Mouse (Mus musculus) myocyte (in vitro differentiated cells): Measurements from ENCODE around the gene Leng8.

Experiments
- CEBPB ChIP-seq: IDR thresholded peaks from 2 replicates; pipeline ENCODE4 v1.6.1; 2011; ENCODE audit warnings: mild to moderate bottlenecking, moderate library complexity; ENCODE audit not compliant: poor library complexity, insufficient read depth, severe bottlenecking
- E2F4 ChIP-seq: IDR thresholded peaks from one replicate; pipeline ENCODE4 v1.6.1; 2011; ENCODE audit warnings: mild to moderate bottlenecking, control low read depth, moderate library complexity; ENCODE audit not compliant: insufficient read depth
- MAX ChIP-seq: IDR thresholded peaks from one replicate; pipeline ENCODE4 v1.6.1; 2011; ENCODE audit warnings: low read depth, mild to moderate bottlenecking, control low read depth
- MYOD1 ChIP-seq, 3 experiments: IDR thresholded peaks; one replicate each; pipeline ENCODE4 v1.6.1; 2011; ENCODE audit warnings: control low read depth in 2 of 3, low read depth in 2 of 3, mild to moderate bottlenecking in 2 of 3, moderate library complexity in 1 of 3; ENCODE audit not compliant: insufficient read length in 2 of 3, control insufficient read depth in 1 of 3
- MYOG ChIP-seq, 3 experiments: IDR thresholded peaks; one replicate each; pipeline ENCODE4 v1.6.1; 2011; ENCODE audit warnings: control low read depth in 2 of 3, low read depth in 2 of 3, mild to moderate bottlenecking in 2 of 3; ENCODE audit not compliant: insufficient read length in 2 of 3, control insufficient read depth in 1 of 3, insufficient read depth in 1 of 3
- POLR2A ChIP-seq: IDR thresholded peaks from one replicate; pipeline ENCODE4 v1.6.1; 2011; ENCODE audit warnings: low read depth, mild to moderate bottlenecking, control low read depth, moderate library complexity; ENCODE audit not compliant: insufficient read length
- POLR2AphosphoS2 ChIP-seq: IDR thresholded peaks from one replicate; pipeline ENCODE4 v1.6.1; 2011; ENCODE audit warnings: low read depth, control low read depth; ENCODE audit not compliant: insufficient read length
- SRF ChIP-seq: IDR thresholded peaks from one replicate; pipeline ENCODE4 v1.6.1; 2011; ENCODE audit warnings: low read depth; ENCODE audit not compliant: control insufficient read depth, insufficient read length
- TCF12 ChIP-seq: IDR thresholded peaks from one replicate; pipeline ENCODE4 v1.6.1; 2011; ENCODE audit warnings: mild to moderate bottlenecking, control low read depth; ENCODE audit not compliant: poor library complexity, insufficient read depth, severe bottlenecking
- TCF3 ChIP-seq: IDR thresholded peaks from one replicate; pipeline ENCODE4 v1.6.1; 2011; ENCODE audit warnings: low read depth, control low read depth; ENCODE audit not compliant: insufficient read length
- USF1 ChIP-seq: IDR thresholded peaks from one replicate; pipeline ENCODE4 v1.6.1; 2011; ENCODE audit warnings: low read depth, mild to moderate bottlenecking, control low read depth, moderate library complexity

DNA sequence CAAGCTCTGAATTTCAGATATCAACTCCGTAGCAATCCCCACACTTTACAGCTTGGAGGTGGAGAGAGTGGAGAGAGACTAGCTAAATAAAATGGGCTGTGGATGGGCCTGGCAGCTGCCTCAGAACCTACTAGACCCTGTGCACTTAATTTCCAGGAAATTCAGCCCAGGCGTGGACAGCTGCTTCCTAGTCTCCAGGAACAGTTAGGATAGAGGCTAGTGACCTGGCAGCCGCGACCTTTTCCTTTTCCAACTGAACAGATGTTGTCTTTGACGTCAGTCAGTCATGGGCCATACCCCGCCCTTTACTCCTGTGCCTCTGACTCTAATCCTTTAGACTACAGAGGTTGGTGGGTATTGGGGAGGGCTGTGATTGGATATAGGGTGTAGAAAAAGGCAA is 8.0 kb upstream of the Leng8 start:
- TF ChIP-seq POLR2AphosphoS2 (no peak), MYOG (IDR thresholded peaks at IDR 0.05; ENCODE audit: control insufficient read depth in 1 of 3, insufficient read depth in 1 of 3, insufficient read length in 2 of 3, low read depth in 2 of 3) (peak in 2 of 3 experiments; percentile 36 to 54), TCF3 (no peak), POLR2A (no peak), E2F4 (no peak), TCF12 (no peak), SRF (no peak), MYOD1 (IDR thresholded peaks at IDR 0.05; ENCODE audit: control insufficient read depth in 1 of 3, insufficient read length in 2 of 3, low read depth in 2 of 3) (no peak), USF1 (no peak), CEBPB (no peak), MAX (no peak)
